Mouse (Mus musculus) cerebellum, adult 8-10 months (tissue): Measurements from ENCODE around the gene Itgad.
A peak's percentile ranks its signal among the peaks of the same experiment; 100 is the strongest.

Experiments used
- DNase-seq: peaks from one replicate; pipeline ENCODE4 v3.0.0; 2022

Gene Itgad

GRCm38 (mm10) chr7:128180546-128180945 lies 26.4 kb downstream of the Itgad start:
- DNase-seq, result no peak

GRCm38 (mm10) chr7:128181691-128182090 lies 27.5 kb downstream of the Itgad start:
- no peak for DNase-seq

- DNase-seq, result no peak
Measured at GRCm38 (mm10) chr7:128201607-128202006, 47.4 kb downstream of the Itgad start.

GRCm38 (mm10) chr7:128203071-128203470 lies 48.9 kb downstream of the Itgad start:
- no peak for DNase-seq

GRCm38 (mm10) chr7:128204179-128204578 lies 50.0 kb downstream of the Itgad start:
- no peak for DNase-seq

- no peak for DNase-seq
Measured at GRCm38 (mm10) chr7:128205695-128206094, 51.5 kb downstream of the Itgad start.

GRCm38 (mm10) chr7:128206152-128206551 lies 52.0 kb downstream of the Itgad start, which contains the start of gene Cox6a2:
Gene Cox6a2 (minus strand): TSS chr7:128206387.
- DNase-seq, result no peak

GRCm38 (mm10) chr7:128208187-128208586 lies 54.0 kb downstream of the Itgad start:
- DNase-seq, result peak; percentile 61

- no peak for DNase-seq
Measured at GRCm38 (mm10) chr7:128209826-128210225, 55.6 kb downstream of the Itgad start.

GRCm38 (mm10) chr7:128219952-128220351 lies 65.8 kb downstream of the Itgad start:
- DNase-seq, result no peak

GRCm38 (mm10) chr7:128220936-128221335 lies 66.8 kb downstream of the Itgad start:
- DNase-seq, result no peak

GRCm38 (mm10) chr7:128231741-128232140 lies 77.6 kb downstream of the Itgad start:
- DNase-seq, result no peak

GRCm38 (mm10) chr7:128234796-128235195 lies 80.6 kb downstream of the Itgad start:
- DNase-seq, result no peak

- DNase-seq, result no peak
Measured at GRCm38 (mm10) chr7:128235481-128235880, 81.3 kb downstream of the Itgad start.

- DNase-seq, result no peak
Measured at GRCm38 (mm10) chr7:128236426-128236825, 82.2 kb downstream of the Itgad start.

GRCm38 (mm10) chr7:128236856-128237592 lies 82.8 kb downstream of the Itgad start, which contains the start of gene Armc5:
Gene Armc5 (plus strand): TSS chr7:128237342.
- peak; percentile 90 for DNase-seq

GRCm38 (mm10) chr7:128237593-128237926 lies 83.4 kb downstream of the Itgad start:
- no peak for DNase-seq

- peak; percentile 100 for DNase-seq
Measured at GRCm38 (mm10) chr7:128237927-128238778, 84.0 kb downstream of the Itgad start, which contains the start of gene 9130023H24Rik. Gene 9130023H24Rik (minus strand): TSS chr7:128238031.

GRCm38 (mm10) chr7:128238991-128239390 lies 84.8 kb downstream of the Itgad start:
- no peak for DNase-seq

- no peak for DNase-seq
Measured at GRCm38 (mm10) chr7:128240131-128240784, 86.1 kb downstream of the Itgad start.

- DNase-seq, result no peak
Measured at GRCm38 (mm10) chr7:128242331-128242730, 88.2 kb downstream of the Itgad start.

- no peak for DNase-seq
Measured at GRCm38 (mm10) chr7:128243921-128244320, 89.7 kb downstream of the Itgad start.

GRCm38 (mm10) chr7:128244410-128245025 lies 90.3 kb downstream of the Itgad start:
- DNase-seq, result no peak
